Mouse (Mus musculus): Measurements from ENCODE around the gene Prkca.

DNA sequence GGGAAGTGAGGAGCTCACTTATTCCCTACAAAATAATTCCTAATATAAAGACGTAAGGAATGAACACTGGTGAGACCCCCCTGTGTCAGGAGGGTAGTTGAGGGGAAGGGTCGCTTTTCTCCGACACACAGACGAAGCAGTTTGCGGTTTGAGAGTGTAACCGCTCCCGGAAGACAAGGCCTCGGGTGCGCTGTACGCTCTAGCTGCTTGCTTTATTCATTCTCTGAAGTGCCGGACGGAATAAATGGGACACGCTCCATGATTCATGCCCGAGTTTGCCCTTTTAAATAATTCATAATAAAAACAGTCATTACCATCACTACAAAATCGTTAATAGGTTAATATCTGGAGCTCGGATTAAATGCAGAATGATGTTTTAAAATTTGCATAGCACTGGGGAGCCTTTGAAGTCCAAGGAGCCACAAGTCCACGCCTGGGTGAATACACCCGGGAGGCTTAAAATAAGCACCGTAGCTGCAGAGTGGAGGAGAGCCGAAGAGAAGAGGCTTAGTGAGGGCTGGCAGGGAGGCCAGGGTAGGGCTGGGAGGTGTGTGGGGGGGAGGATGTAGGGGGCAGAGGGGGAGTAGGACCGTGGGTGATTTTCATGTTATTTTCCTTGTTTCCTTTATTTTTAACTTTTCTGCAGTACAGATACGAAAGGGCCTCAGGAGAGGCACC is 364.1 kb downstream of the Prkca start:
- TF ChIP-seq CTCF (IDR thresholded peaks at IDR 0.05; ENCODE audit: extremely low read depth, insufficient read depth, low read length) (no peak), POLR2A (IDR thresholded peaks at IDR 0.05; ENCODE audit: extremely low read depth, insufficient read depth, low read length) (no peak)
